ENCODE assay signal across 28 mouse cellular contexts in genomic region chr2:78011821-78012220, GRCm38 (mm10).
"Had no signal": no experiment of that assay in that cellular context is flagged by ENCODE, and none has a peak within 500 bp of the region (broad histone marks: within the 10 kb centered on the region; RNA-seq: fewer than 3 reads in every experiment).

No protein-coding gene starts in this region.

- H3K4me1 ChIP-seq: heart, embryonic 13.5 days; heart, embryonic 15.5 days; hindbrain, embryonic 12.5 days; kidney, embryonic 15.5 days; limb, embryonic 13.5 days; limb, embryonic 15.5 days; liver, embryonic 13.5 days; liver, embryonic 15.5 days had no signal

- DNase-seq: gastrocnemius, postnatal 14 days; gastrocnemius, postnatal 36 days; heart, adult 11 months; heart, adult 2 months; heart, postnatal 14 days; heart, postnatal 36 days; kidney, adult 11 months; kidney, adult 2 months; kidney, adult 9 months; kidney, postnatal 10 days; kidney, postnatal 25 days; kidney, postnatal 4 days; left cerebral cortex, postnatal 4 days; liver, embryonic 13.5 days had no signal

- H3K4me2 ChIP-seq: heart, embryonic 11.5 days; heart, embryonic 13.5 days; heart, embryonic 15.5 days; hindbrain, embryonic 12.5 days; hindbrain, embryonic 14.5 days; kidney, embryonic 15.5 days; limb, embryonic 13.5 days; limb, embryonic 15.5 days; liver, embryonic 11.5 days; liver, embryonic 13.5 days; liver, embryonic 15.5 days had no signal

- H3K4me3 ChIP-seq: heart, adult 2 months; heart, embryonic 13.5 days; heart, embryonic 15.5 days; hindbrain, embryonic 12.5 days; kidney, embryonic 15.5 days; layer of hippocampus, adult 2 months; left cerebral cortex, adult 2 months; limb, embryonic 13.5 days; limb, embryonic 15.5 days; liver, embryonic 13.5 days; liver, embryonic 15.5 days had no signal

- H3K36me3 ChIP-seq: heart, embryonic 13.5 days; heart, embryonic 15.5 days; hindbrain, embryonic 12.5 days; kidney, embryonic 15.5 days; limb, embryonic 13.5 days; limb, embryonic 15.5 days; liver, embryonic 13.5 days; liver, embryonic 15.5 days had no signal

- H3K27me3 ChIP-seq: heart, embryonic 13.5 days; heart, embryonic 15.5 days; hindbrain, embryonic 12.5 days; kidney, embryonic 15.5 days; limb, embryonic 13.5 days; limb, embryonic 15.5 days; liver, embryonic 13.5 days; liver, embryonic 15.5 days had no signal

- H3K9me3 ChIP-seq: heart, embryonic 13.5 days; heart, embryonic 15.5 days; hindbrain, embryonic 12.5 days; kidney, embryonic 15.5 days; limb, embryonic 13.5 days; limb, embryonic 15.5 days; liver, embryonic 13.5 days; liver, embryonic 15.5 days had no signal

- H3K9ac ChIP-seq: heart, embryonic 13.5 days; heart, embryonic 15.5 days; hindbrain, embryonic 12.5 days; hindbrain, embryonic 14.5 days; kidney, embryonic 15.5 days; limb, embryonic 13.5 days; limb, embryonic 15.5 days; liver, embryonic 13.5 days; liver, embryonic 15.5 days had no signal

- ATAC-seq: hindbrain, embryonic 16.5 days; intestine, embryonic 16.5 days had no signal

- H3K27ac ChIP-seq: heart, adult 2 months; heart, embryonic 13.5 days; heart, embryonic 15.5 days; hindbrain, embryonic 12.5 days; hindbrain, embryonic 14.5 days; kidney, embryonic 15.5 days; layer of hippocampus, adult 2 months; left cerebral cortex, adult 2 months; limb, embryonic 13.5 days; limb, embryonic 15.5 days; liver, embryonic 13.5 days; liver, embryonic 15.5 days had no signal
